Mouse (Mus musculus) heart, adult 2 months (tissue): ENCODE results near the gene Mrpl34.

Experiments
- CTCF ChIP-seq: fragments of 200-600 bp; IDR thresholded peaks from 2 replicates; pipeline ENCODE4 v1.8.1; 2022; ENCODE audit warnings: antibody characterized with exemption, mild to moderate bottlenecking, moderate library complexity
- POLR2A ChIP-seq: fragments of 200-500 bp; IDR thresholded peaks from 2 replicates; pipeline ENCODE4 v1.6.1; 2011; ENCODE audit warnings: mild to moderate bottlenecking, low read depth, low read length, control low read depth; ENCODE audit not compliant: insufficient read depth

GRCm38 (mm10) chr8:71477196-71477845 is 12.6 kb downstream of the Mrpl34 start:
- TF ChIP-seq CTCF (peak; percentile 55), POLR2A (no peak)
